In the genomic region with DNA sequence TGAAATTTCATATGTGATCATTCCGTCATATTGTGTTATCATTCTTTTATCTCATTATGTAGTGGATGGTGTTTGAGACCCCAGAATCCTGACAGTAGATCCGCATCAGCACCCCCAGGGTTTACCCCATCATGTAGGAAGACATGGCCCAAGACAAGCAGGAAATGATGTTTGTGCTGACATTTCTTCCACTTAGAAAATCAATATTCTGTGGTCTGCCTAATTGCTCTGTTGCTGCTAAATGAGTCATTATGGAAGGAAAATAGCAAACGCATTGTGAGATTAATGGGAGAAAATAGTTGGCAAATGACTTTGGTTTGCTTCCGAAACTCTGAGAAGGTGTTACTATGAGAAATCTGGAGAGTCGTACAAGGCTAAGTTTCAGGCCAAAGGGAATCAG, we compare ENCODE assay signal across 25 mouse cellular contexts.
A peak's percentile ranks its signal among the peaks of the same experiment; 100 is the strongest.
DNase-seq lines count a peak whose midpoint lies in the region; ATAC-seq and TF ChIP-seq lines count a peak whose summit lies in the region.
"Had no signal": no experiment of that assay in that cellular context is flagged by ENCODE, and none has a peak within 500 bp of the region (broad histone marks: within the 10 kb centered on the region; RNA-seq: fewer than 3 reads in every experiment).

No protein-coding gene starts in this region.

- H3K9me3 ChIP-seq in limb, embryonic 13.5 days: no peaks in the 10 kb centered on the region
- H3K9me3 ChIP-seq in limb, embryonic 10.5 days (replicated peaks): no peaks in the 10 kb centered on the region
- no peaks in the 10 kb centered on the region for H3K9me3 ChIP-seq in intestine, embryonic 16.5 days (ENCODE audit: control insufficient read depth, low read length)
- H3K9me3 ChIP-seq: embryonic facial prominence, embryonic 13.5 days; embryonic facial prominence, embryonic 15.5 days; forebrain, embryonic 13.5 days; forebrain, embryonic 15.5 days; G1E had no signal

- DNase-seq in gastrocnemius, adult 2 months: no peak
- no peak for DNase-seq in gastrocnemius, postnatal 14 days
- no peak for DNase-seq in limb, embryonic 10.5 days (ENCODE audit: low spot score)
- DNase-seq in Muller cell, postnatal 12 days (ENCODE audit: inconsistent ontology term): peak; percentile 90
- no peak for DNase-seq in left cerebral cortex, adult 2 months (ENCODE audit: extremely low spot score in 1 of 2, low spot score in 2 of 2)
- DNase-seq: adrenal gland, postnatal 10 days; adrenal gland, postnatal 25 days; B cell, adult 2 months; cerebellum, adult 11 months; cerebellum, adult 18-20 months; cerebellum, adult 8-10 months; cerebellum, adult 9-11 months; cerebellum, postnatal 14 days; cerebellum, postnatal 36 days; embryo, embryonic 11 days had no signal

- H3K79me2 ChIP-seq in myocyte (ENCODE audit: control insufficient read depth, insufficient read depth): peaks cover 80% of the 10 kb centered on the region

- intact Hi-C loops in gastrocnemius, adult 2 months (cut with DNase I): no loop called here
- intact Hi-C loops in gastrocnemius, postnatal 14 days (cut with DNase I; ENCODE audit: low total_unique reads): no loop called here
- intact Hi-C loops in left cerebral cortex, adult 2 months (cut with DNase I): no loop called here

- no peak overlapping the region for H3ac ChIP-seq in myocyte (ENCODE audit: control insufficient read depth, insufficient read length)

- no peak overlapping the region for H3K4me2 ChIP-seq in limb, embryonic 13.5 days (replicated peaks)
- peak overlapping the region; percentile 43 for H3K4me2 ChIP-seq in myocyte (ENCODE audit: low read depth)
- H3K4me2 ChIP-seq in intestine, embryonic 16.5 days (ENCODE audit: low read depth, low read length): no peak overlapping the region
- H3K4me2 ChIP-seq: embryonic facial prominence, embryonic 13.5 days; embryonic facial prominence, embryonic 15.5 days; forebrain, embryonic 13.5 days; forebrain, embryonic 15.5 days had no signal

- WGBS in limb, embryonic 13.5 days: 79% methylated on average over 5 of the region's 5 CpGs
- WGBS in limb, embryonic 10.5 days: 89% methylated on average over 5 of the region's 5 CpGs
- WGBS in intestine, embryonic 16.5 days: 81% methylated on average over 5 of the region's 5 CpGs

- H3K36me3 ChIP-seq in limb, embryonic 13.5 days: no peaks in the 10 kb centered on the region; the same call in 1 of the 2 replicates
- H3K36me3 ChIP-seq in limb, embryonic 10.5 days: peaks cover 40% of the 10 kb centered on the region
- H3K36me3 ChIP-seq in myocyte (ENCODE audit: control insufficient read depth, insufficient read depth): no peaks in the 10 kb centered on the region
- H3K36me3 ChIP-seq in intestine, embryonic 16.5 days (ENCODE audit: control insufficient read depth, insufficient read depth, low read length): no peaks in the 10 kb centered on the region
- H3K36me3 ChIP-seq: embryonic facial prominence, embryonic 15.5 days; forebrain, embryonic 15.5 days; G1E had no signal

- no peak for TF ChIP-seq POLR2A in myocyte (IDR thresholded peaks at IDR 0.05; ENCODE audit: insufficient read length, low read depth)

- H3K9ac ChIP-seq in limb, embryonic 13.5 days: no peak overlapping the region
- H3K9ac ChIP-seq in intestine, embryonic 16.5 days (ENCODE audit: low read depth, low read length): no peak overlapping the region
- H3K9ac ChIP-seq: embryonic facial prominence, embryonic 13.5 days; embryonic facial prominence, embryonic 15.5 days; forebrain, embryonic 13.5 days; forebrain, embryonic 15.5 days had no signal

- no peak for ATAC-seq in limb, embryonic 13.5 days (ENCODE audit: low FRiP score, low read depth)
- no peak for ATAC-seq in intestine, embryonic 16.5 days
- ATAC-seq: CD4-positive, CD25-positive, alpha-beta regulatory T cell, adult 4 months; forebrain, embryonic 13.5 days; forebrain, embryonic 15.5 days had no signal

- no peak overlapping the region for H3K4me3 ChIP-seq in gastrocnemius, adult 2 months
- H3K4me3 ChIP-seq in limb, embryonic 13.5 days: no peak overlapping the region
- no peak overlapping the region for H3K4me3 ChIP-seq in limb, embryonic 10.5 days
- H3K4me3 ChIP-seq in myocyte: no peak overlapping the region
- H3K4me3 ChIP-seq in left cerebral cortex, adult 2 months: no peak overlapping the region
- H3K4me3 ChIP-seq in intestine, embryonic 16.5 days (ENCODE audit: low read length): no peak overlapping the region
- H3K4me3 ChIP-seq: embryonic facial prominence, embryonic 13.5 days; embryonic facial prominence, embryonic 15.5 days; forebrain, embryonic 13.5 days; forebrain, embryonic 15.5 days had no signal

- H3K27me3 ChIP-seq in limb, embryonic 13.5 days: no peaks in the 10 kb centered on the region
- no peaks in the 10 kb centered on the region for H3K27me3 ChIP-seq in limb, embryonic 10.5 days (ENCODE audit: low read depth, poor library complexity, severe bottlenecking)
- H3K27me3 ChIP-seq in myocyte (ENCODE audit: control insufficient read depth, insufficient read depth, insufficient read length): no peaks in the 10 kb centered on the region
- H3K27me3 ChIP-seq in intestine, embryonic 16.5 days (replicated peaks; ENCODE audit: control insufficient read depth, insufficient read depth, low read length): no peaks in the 10 kb centered on the region
- H3K27me3 ChIP-seq: CH12.LX; embryonic facial prominence, embryonic 13.5 days; embryonic facial prominence, embryonic 15.5 days; forebrain, embryonic 13.5 days; forebrain, embryonic 15.5 days had no signal

- peak overlapping the region; percentile 65 for H3K27ac ChIP-seq in gastrocnemius, adult 2 months
- 0 out of 2 replicates have a peak overlapping the region, but pooled peaks have one; percentile 4 for H3K27ac ChIP-seq in limb, embryonic 13.5 days
- H3K27ac ChIP-seq in limb, embryonic 10.5 days: no peak overlapping the region
- no peak overlapping the region for H3K27ac ChIP-seq in left cerebral cortex, adult 2 months
- H3K27ac ChIP-seq in intestine, embryonic 16.5 days (ENCODE audit: low read length): no peak overlapping the region
- H3K27ac ChIP-seq: forebrain, embryonic 13.5 days; forebrain, embryonic 15.5 days had no signal

- peaks cover 100% of the 10 kb centered on the region for H3K4me1 ChIP-seq in limb, embryonic 13.5 days
- H3K4me1 ChIP-seq in limb, embryonic 10.5 days: peaks cover 87% of the 10 kb centered on the region
- peaks cover 88% of the 10 kb centered on the region for H3K4me1 ChIP-seq in intestine, embryonic 16.5 days (ENCODE audit: control insufficient read depth, insufficient read depth, low read length)

- no peak for TF ChIP-seq CTCF in gastrocnemius, adult 2 months (IDR thresholded peaks at IDR 0.05)
- no peak for TF ChIP-seq CTCF in left cerebral cortex, adult 2 months (IDR thresholded peaks at IDR 0.05)

TF ChIP-seq in myocyte, 11 proteins besides CTCF, POLR2A, EP300 and RAD21:
- no peak for TF ChIP-seq TCF3 (IDR thresholded peaks at IDR 0.05; ENCODE audit: insufficient read length, low read depth)
- no peak for TF ChIP-seq MAX (IDR thresholded peaks at IDR 0.05; ENCODE audit: low read depth)
- no peak for TF ChIP-seq REST (IDR thresholded peaks at IDR 0.05; ENCODE audit: insufficient read depth, insufficient read length)
- TF ChIP-seq SRF (IDR thresholded peaks at IDR 0.05; ENCODE audit: control insufficient read depth, insufficient read length, low read depth): no peak
- no peak for TF ChIP-seq USF1 (IDR thresholded peaks at IDR 0.05; ENCODE audit: low read depth)
- no peak for TF ChIP-seq CEBPB (IDR thresholded peaks at IDR 0.05; ENCODE audit: insufficient read depth, poor library complexity, severe bottlenecking)
- TF ChIP-seq MYOG (IDR thresholded peaks at IDR 0.05; ENCODE audit: control insufficient read depth in 1 of 3, insufficient read depth in 1 of 3, insufficient read length in 2 of 3, low read depth in 2 of 3): no peak
- TF ChIP-seq TCF12 (IDR thresholded peaks at IDR 0.05; ENCODE audit: insufficient read depth, poor library complexity, severe bottlenecking): no peak
- TF ChIP-seq POLR2AphosphoS2 (IDR thresholded peaks at IDR 0.05; ENCODE audit: insufficient read length, low read depth): no peak
- no peak for TF ChIP-seq E2F4 (IDR thresholded peaks at IDR 0.05; ENCODE audit: insufficient read depth)
- no peak for TF ChIP-seq MYOD1 (IDR thresholded peaks at IDR 0.05; ENCODE audit: control insufficient read depth in 1 of 3, insufficient read length in 2 of 3, low read depth in 2 of 3)

Comparison
In these comparisons a context has a peak if more than half of its experiments do, and no peak if none do; other contexts are left out.
1. H3K27ac ChIP-seq: peak in gastrocnemius, adult 2 months (single experiment) and limb, embryonic 13.5 days (single experiment); none in limb, embryonic 10.5 days (single experiment), left cerebral cortex, adult 2 months (single experiment) and intestine, embryonic 16.5 days (single experiment).